Mouse (Mus musculus) lung, postnatal 0 days (tissue): ENCODE measurements at regions not wholly inside any gene's neighbourhood (a gene's known extent, or its start where the extent isn't known, plus 50 kb on each side); places are given as distances from the start of the nearest gene placed in this dataset.

Experiments used
- ATAC-seq: fragments of 200-750 bp; cut with Nextera tagmentation; 2 replicates; pipeline ENCODE4 v1.8.0; 2017; ENCODE audit warnings: moderate library complexity
- DNase-seq: peaks from one replicate; pipeline ENCODE4 v3.0.0-alpha.2; 2016; ENCODE audit warnings: low spot score
- H3K27ac ChIP-seq: fragments of 300-500 bp; sonication (generic); 2 replicates; pipeline ENCODE4 v1.5.1; 2014; ENCODE audit warnings: antibody characterized with exemption, mild to moderate bottlenecking, low read length, mixed read lengths
- H3K27me3 ChIP-seq: fragments of 300-500 bp; sonication (generic); replicated peaks from 2 replicates; pipeline ENCODE4 v1.6.1; 2014; ENCODE audit warnings: low read length, mixed read lengths; ENCODE audit not compliant: insufficient read depth
- H3K36me3 ChIP-seq: fragments of 300-500 bp; sonication (generic); 2 replicates; pipeline ENCODE4 v1.6.1; 2014; ENCODE audit warnings: low read length, mixed read lengths; ENCODE audit not compliant: insufficient read depth
- H3K4me1 ChIP-seq: fragments of 300-500 bp; sonication (generic); 2 replicates; pipeline ENCODE4 v1.6.1; 2014; ENCODE audit warnings: antibody characterized with exemption, low read depth, low read length, mixed read lengths; ENCODE audit not compliant: insufficient read depth
- H3K4me2 ChIP-seq: fragments of 300-500 bp; sonication (generic); replicated peaks from 2 replicates; pipeline ENCODE4 v1.6.1; 2014; ENCODE audit warnings: low read depth, mild to moderate bottlenecking, low read length, moderate library complexity, mixed read lengths
- H3K4me3 ChIP-seq: fragments of 300-500 bp; sonication (generic); 2 replicates; pipeline ENCODE4 v1.5.1; 2014; ENCODE audit warnings: low read depth, low read length
- H3K9ac ChIP-seq: fragments of 300-500 bp; sonication (generic); replicated peaks from 2 replicates; pipeline ENCODE4 v1.6.1; 2014; ENCODE audit warnings: low read depth, mild to moderate bottlenecking
- H3K9me3 ChIP-seq: fragments of 300-500 bp; sonication (generic); 2 replicates; pipeline ENCODE4 v1.6.1; 2016; ENCODE audit warnings: low read length, mixed read lengths
- CTCF ChIP-seq: IDR thresholded peaks from 2 replicates; pipeline ENCODE4 v1.5.1; 2016; ENCODE audit warnings: antibody characterized with exemption, mild to moderate bottlenecking
- EP300 ChIP-seq: IDR thresholded peaks from 2 replicates; pipeline ENCODE4 v1.6.1; 2016; ENCODE audit warnings: antibody characterized with exemption, mild to moderate bottlenecking, control low read depth
- WGBS: fragments of 180-500 bp; shearing (Covaris S2); extraction: QIAGEN DNeasy Blood & Tissue Kit; methylation state at CpG from one replicate; pipeline ENCODE4 v1.1.7; 2014; 5-methylcytosine and 5-hydroxymethylcytosine counted together

- Histone ChIP-seq H3K36me3 (no peaks in the 10 kb centered on the region), H3K9me3 (no peaks in the 10 kb centered on the region), H3K4me1 (no peaks in the 10 kb centered on the region), H3K4me3 (no peak overlapping the region), H3K27ac (no peak overlapping the region), H3K9ac (no peak overlapping the region), H3K4me2 (no peak overlapping the region), H3K27me3 (no peaks in the 10 kb centered on the region)
- TF ChIP-seq EP300 (no peak), CTCF (no peak)
- DNase-seq (no peak), ATAC-seq (no peak)
- WGBS: 86% methylated on average over 8 of the region's 8 CpGs
Measured at GRCm38 (mm10) chr9:69705942-69706341, 54.8 kb downstream of the Foxb1 start.

DNA sequence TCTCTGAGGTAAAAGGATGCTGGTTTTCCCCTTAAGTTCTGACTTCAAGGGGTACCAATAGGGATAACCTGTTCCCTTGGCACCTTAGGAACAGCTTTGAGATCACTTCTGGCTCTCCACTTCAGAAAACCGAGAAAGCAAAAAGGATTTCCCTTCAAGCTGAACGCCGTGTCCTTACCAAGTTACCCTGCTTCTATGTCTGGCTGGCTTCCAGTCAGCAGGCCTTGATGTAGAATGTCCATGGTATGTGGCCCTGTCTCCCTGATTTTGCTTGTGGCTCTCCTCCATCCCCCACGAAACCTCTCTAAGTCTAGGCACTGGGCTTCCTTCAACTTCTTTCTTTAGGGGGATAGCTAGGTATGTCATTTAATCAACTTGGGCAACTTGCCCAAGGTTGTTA, 55.7 kb downstream of the Foxb1 start:
- no peak overlapping the region for H3K4me2 ChIP-seq
- 44% methylated on average over 4 of the region's 4 CpGs for WGBS

GRCm38 (mm10) chr9:69703731-69704130, 57.0 kb downstream of the Foxb1 start:
- Histone ChIP-seq H3K27me3 (no peaks in the 10 kb centered on the region), H3K4me2 (no peak overlapping the region), H3K9me3 (no peaks in the 10 kb centered on the region), H3K4me3 (no peak overlapping the region), H3K9ac (no peak overlapping the region), H3K27ac (no peak overlapping the region), H3K36me3 (no peaks in the 10 kb centered on the region), H3K4me1 (no peaks in the 10 kb centered on the region)
- ATAC-seq (no peak), DNase-seq (no peak)
- TF ChIP-seq CTCF (no peak), EP300 (no peak)
- WGBS: 60% methylated on average over 7 of the region's 7 CpGs

More for the DNA sequence above, 55.7 kb downstream of the Foxb1 start:
- ATAC-seq (no peak), DNase-seq (no peak)
- H3K4me3 ChIP-seq: no peak overlapping the region
- no peak for TF ChIP-seq CTCF
- TF ChIP-seq EP300: no peak
- H3K27ac ChIP-seq: no peak overlapping the region
- no peaks in the 10 kb centered on the region for H3K4me1 ChIP-seq
- H3K9me3 ChIP-seq: no peaks in the 10 kb centered on the region
- no peaks in the 10 kb centered on the region for H3K36me3 ChIP-seq
- no peaks in the 10 kb centered on the region for H3K27me3 ChIP-seq
- H3K9ac ChIP-seq: no peak overlapping the region

- no peak overlapping the region for H3K27ac ChIP-seq
- no peaks in the 10 kb centered on the region for H3K27me3 ChIP-seq
- TF ChIP-seq CTCF (no peak), EP300 (no peak)
- no peaks in the 10 kb centered on the region for H3K9me3 ChIP-seq
- DNase-seq (no peak), ATAC-seq (no peak)
- H3K4me1 ChIP-seq: no peaks in the 10 kb centered on the region
- no peaks in the 10 kb centered on the region for H3K36me3 ChIP-seq
- no peak overlapping the region for H3K4me3 ChIP-seq
- H3K9ac ChIP-seq: no peak overlapping the region
- WGBS: 73% methylated on average over 8 of the region's 8 CpGs
- no peak overlapping the region for H3K4me2 ChIP-seq
Measured at GRCm38 (mm10) chr9:69702156-69702928, 58.4 kb downstream of the Foxb1 start.

GRCm38 (mm10) chr9:69700696-69701095, 60.0 kb downstream of the Foxb1 start:
- WGBS: 83% methylated on average over 9 of the region's 9 CpGs
- Histone ChIP-seq H3K9ac (no peak overlapping the region), H3K36me3 (no peaks in the 10 kb centered on the region), H3K4me2 (no peak overlapping the region), H3K4me3 (no peak overlapping the region), H3K9me3 (no peaks in the 10 kb centered on the region), H3K27ac (no peak overlapping the region), H3K27me3 (no peaks in the 10 kb centered on the region), H3K4me1 (no peaks in the 10 kb centered on the region)
- DNase-seq (no peak), ATAC-seq (no peak)
- TF ChIP-seq CTCF (no peak), EP300 (no peak)

DNA sequence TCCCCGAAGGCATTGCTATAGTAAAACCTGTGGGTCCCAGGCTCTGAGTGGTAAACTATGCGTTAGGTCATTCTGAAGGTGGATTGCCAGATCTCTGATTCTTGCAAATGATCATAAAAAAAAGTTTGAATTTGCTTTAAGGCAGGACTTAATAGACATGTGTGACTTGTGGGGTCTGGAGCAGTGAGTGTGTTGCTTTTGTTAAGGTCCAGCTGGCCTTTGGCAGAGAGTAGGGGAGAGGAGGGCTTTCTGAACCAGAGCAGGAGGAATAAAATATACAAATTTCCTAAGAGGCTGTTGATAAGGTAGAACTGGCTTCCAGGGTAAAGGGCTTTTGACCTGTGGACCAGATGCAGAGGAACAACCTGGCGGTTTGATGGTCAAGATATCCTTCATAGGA, 69.0 kb downstream of the Foxb1 start:
- ATAC-seq: no peak
- no peaks in the 10 kb centered on the region for H3K4me1 ChIP-seq
- no peak overlapping the region for H3K9ac ChIP-seq

More for the DNA sequence above, 69.0 kb downstream of the Foxb1 start:
- no peak overlapping the region for H3K4me3 ChIP-seq
- no peaks in the 10 kb centered on the region; the same call in 1 of the 2 replicates for H3K27me3 ChIP-seq
- no peak for TF ChIP-seq CTCF
- TF ChIP-seq EP300: no peak
- no peaks in the 10 kb centered on the region for H3K9me3 ChIP-seq
- no peak overlapping the region for H3K27ac ChIP-seq
- no peak overlapping the region for H3K4me2 ChIP-seq
- peak; percentile 40 for DNase-seq
- no peaks in the 10 kb centered on the region for H3K36me3 ChIP-seq
- WGBS: 42% methylated on average over 3 of the region's 3 CpGs
